Mouse (Mus musculus) myocyte (in vitro differentiated cells): ENCODE measurements around the gene Fads3. TPM values are rescaled to one million over a fixed set of nuclear protein-coding genes. Genes with fewer than 3 reads are reported as not detected.

Experiments
- H3K27me3 ChIP-seq: one replicate; pipeline ENCODE4 v1.6.1; 2011; ENCODE audit not compliant: control insufficient read depth, insufficient read depth, insufficient read length
- H3K36me3 ChIP-seq: one replicate; pipeline ENCODE4 v1.6.1; 2011; ENCODE audit not compliant: control insufficient read depth, insufficient read depth
- H3K4me2 ChIP-seq: one replicate; pipeline ENCODE4 v1.6.1; 2011; ENCODE audit warnings: low read depth, control low read depth
- H3K4me3 ChIP-seq: one replicate; pipeline ENCODE4 v1.5.1; 2011; ENCODE audit warnings: mild to moderate bottlenecking, control low read depth, moderate library complexity
- H3K79me2 ChIP-seq: one replicate; pipeline ENCODE4 v1.6.1; 2011; ENCODE audit not compliant: control insufficient read depth, insufficient read depth
- H3ac ChIP-seq: one replicate; pipeline ENCODE4 v1.6.1; 2011; ENCODE audit not compliant: control insufficient read depth, insufficient read length
- CEBPB ChIP-seq: IDR thresholded peaks from 2 replicates; pipeline ENCODE4 v1.6.1; 2011; ENCODE audit warnings: mild to moderate bottlenecking, moderate library complexity; ENCODE audit not compliant: poor library complexity, insufficient read depth, severe bottlenecking
- E2F4 ChIP-seq: IDR thresholded peaks from one replicate; pipeline ENCODE4 v1.6.1; 2011; ENCODE audit warnings: mild to moderate bottlenecking, control low read depth, moderate library complexity; ENCODE audit not compliant: insufficient read depth
- MAX ChIP-seq: IDR thresholded peaks from one replicate; pipeline ENCODE4 v1.6.1; 2011; ENCODE audit warnings: low read depth, mild to moderate bottlenecking, control low read depth
- MYOD1 ChIP-seq, 3 experiments: IDR thresholded peaks; one replicate each; pipeline ENCODE4 v1.6.1; 2011; ENCODE audit warnings: control low read depth in 2 of 3, low read depth in 2 of 3, mild to moderate bottlenecking in 2 of 3, moderate library complexity in 1 of 3; ENCODE audit not compliant: insufficient read length in 2 of 3, control insufficient read depth in 1 of 3
- MYOG ChIP-seq, 3 experiments: IDR thresholded peaks; one replicate each; pipeline ENCODE4 v1.6.1; 2011; ENCODE audit warnings: control low read depth in 2 of 3, low read depth in 2 of 3, mild to moderate bottlenecking in 2 of 3; ENCODE audit not compliant: insufficient read length in 2 of 3, control insufficient read depth in 1 of 3, insufficient read depth in 1 of 3
- POLR2A ChIP-seq: IDR thresholded peaks from one replicate; pipeline ENCODE4 v1.6.1; 2011; ENCODE audit warnings: low read depth, mild to moderate bottlenecking, control low read depth, moderate library complexity; ENCODE audit not compliant: insufficient read length
- POLR2AphosphoS2 ChIP-seq: IDR thresholded peaks from one replicate; pipeline ENCODE4 v1.6.1; 2011; ENCODE audit warnings: low read depth, control low read depth; ENCODE audit not compliant: insufficient read length
- REST ChIP-seq: IDR thresholded peaks from one replicate; pipeline ENCODE4 v1.6.1; 2011; ENCODE audit warnings: mild to moderate bottlenecking, control low read depth, moderate library complexity; ENCODE audit not compliant: insufficient read depth, insufficient read length
- SRF ChIP-seq: IDR thresholded peaks from one replicate; pipeline ENCODE4 v1.6.1; 2011; ENCODE audit warnings: low read depth; ENCODE audit not compliant: control insufficient read depth, insufficient read length
- TCF12 ChIP-seq: IDR thresholded peaks from one replicate; pipeline ENCODE4 v1.6.1; 2011; ENCODE audit warnings: mild to moderate bottlenecking, control low read depth; ENCODE audit not compliant: poor library complexity, insufficient read depth, severe bottlenecking
- TCF3 ChIP-seq: IDR thresholded peaks from one replicate; pipeline ENCODE4 v1.6.1; 2011; ENCODE audit warnings: low read depth, control low read depth; ENCODE audit not compliant: insufficient read length
- USF1 ChIP-seq: IDR thresholded peaks from one replicate; pipeline ENCODE4 v1.6.1; 2011; ENCODE audit warnings: low read depth, mild to moderate bottlenecking, control low read depth, moderate library complexity
- polyA plus RNA-seq: library from polyadenylated mRNA; unstranded; fragments of >200 nt; fragmentation: generic; extraction: Trizol; gene quantifications from one replicate; pipeline ENCODE4 v1.2.1, GENCODE M21; 2012; ENCODE audit warnings: missing spikeins

Gene Fads3
- polyA plus RNA-seq, 1 experiment: 557 TPM

DNA sequence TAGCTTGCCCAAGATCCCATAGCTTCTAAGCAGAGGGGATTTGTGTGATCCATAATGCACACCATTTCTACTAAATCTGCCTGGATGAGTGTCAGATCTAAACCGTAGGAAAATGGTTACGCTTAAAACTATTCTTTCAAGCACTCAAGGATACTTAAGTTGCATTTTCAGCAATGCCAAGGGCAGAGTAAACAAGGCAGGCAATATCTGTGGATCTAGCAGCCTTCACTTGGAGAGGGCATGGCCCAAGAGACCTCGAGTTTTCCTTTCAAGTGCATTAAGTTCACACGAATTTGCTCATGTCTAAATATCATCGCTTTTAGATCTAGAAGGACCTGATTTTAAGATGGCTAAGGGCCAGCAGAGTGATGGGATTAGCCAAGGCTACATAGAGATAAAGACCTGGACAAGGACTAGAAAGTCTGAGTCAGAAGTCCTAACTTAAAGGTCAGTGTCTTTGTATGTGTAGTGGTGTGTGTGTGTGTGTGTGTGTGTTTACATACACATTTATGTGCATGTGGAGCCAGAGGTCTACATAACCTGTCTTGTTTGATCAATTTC is 65.8 kb downstream of the Fads3 start:
- no peak for TF ChIP-seq REST
- TF ChIP-seq E2F4: no peak
- no peak for TF ChIP-seq MAX
- no peak for TF ChIP-seq POLR2AphosphoS2
- no peak for TF ChIP-seq MYOG (IDR thresholded peaks at IDR 0.05; ENCODE audit: control insufficient read depth in 1 of 3, insufficient read depth in 1 of 3, insufficient read length in 2 of 3, low read depth in 2 of 3)
- no peak for TF ChIP-seq TCF3
- TF ChIP-seq SRF: no peak
- no peak for TF ChIP-seq POLR2A
- TF ChIP-seq USF1: no peak
- no peak for TF ChIP-seq MYOD1 (IDR thresholded peaks at IDR 0.05; ENCODE audit: control insufficient read depth in 1 of 3, insufficient read length in 2 of 3, low read depth in 2 of 3)
- no peak for TF ChIP-seq CEBPB
- TF ChIP-seq TCF12: no peak
- H3K27me3 ChIP-seq: no peaks in the 10 kb centered on the region
- H3K36me3 ChIP-seq: no peaks in the 10 kb centered on the region
- no peak overlapping the region for H3K4me2 ChIP-seq
- no peak overlapping the region for H3K4me3 ChIP-seq
- no peak overlapping the region for H3ac ChIP-seq
- H3K79me2 ChIP-seq: no peaks in the 10 kb centered on the region

DNA sequence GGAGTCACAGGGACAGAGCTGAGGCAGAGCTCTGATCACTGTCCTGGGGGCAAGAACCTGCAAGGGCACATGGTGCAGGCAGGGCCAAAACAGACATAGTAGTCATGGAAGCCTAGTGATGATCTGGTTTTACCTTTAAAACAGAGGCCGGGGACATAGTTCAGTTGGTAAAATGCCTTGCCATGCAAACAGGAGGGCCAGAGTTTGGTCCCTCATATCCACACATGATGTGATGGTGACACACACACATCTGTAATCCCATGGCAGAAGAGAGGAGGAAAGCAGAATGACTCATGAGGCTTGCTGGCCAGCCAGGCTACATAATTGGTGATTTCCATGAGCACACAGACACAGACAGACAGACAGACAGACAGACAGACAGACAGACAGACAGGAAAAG is 66.8 kb downstream of the Fads3 start:
- Histone ChIP-seq H3K4me2 (no peak overlapping the region), H3K27me3 (no peaks in the 10 kb centered on the region), H3ac (no peak overlapping the region), H3K79me2 (no peaks in the 10 kb centered on the region), H3K4me3 (no peak overlapping the region), H3K36me3 (no peaks in the 10 kb centered on the region)
- TF ChIP-seq MYOG (IDR thresholded peaks at IDR 0.05; ENCODE audit: control insufficient read depth in 1 of 3, insufficient read depth in 1 of 3, insufficient read length in 2 of 3, low read depth in 2 of 3): no peak
- TF ChIP-seq USF1: no peak
- no peak for TF ChIP-seq MAX

DNA sequence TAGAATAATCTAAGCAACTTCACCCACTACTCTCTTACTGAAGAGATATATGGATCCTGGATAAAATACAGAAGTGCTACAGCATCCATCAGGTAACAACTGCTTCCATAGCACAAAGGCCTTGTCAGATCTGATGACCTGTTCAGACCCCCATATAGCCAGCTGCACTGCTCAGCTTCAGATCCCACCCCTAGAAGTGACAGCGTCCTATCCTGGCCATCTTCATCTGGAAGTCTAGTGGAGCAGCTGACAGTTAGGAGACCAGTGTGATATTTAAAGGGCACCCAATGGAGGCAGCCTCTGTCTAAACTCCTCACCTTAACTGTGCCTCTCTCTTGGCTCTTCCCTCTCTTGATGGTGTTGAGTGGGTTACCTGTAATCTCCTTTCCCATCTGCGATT is 67.3 kb downstream of the Fads3 start:
- TF ChIP-seq MAX: no peak
- TF ChIP-seq MYOG (IDR thresholded peaks at IDR 0.05; ENCODE audit: control insufficient read depth in 1 of 3, insufficient read depth in 1 of 3, insufficient read length in 2 of 3, low read depth in 2 of 3): no peak
- TF ChIP-seq TCF3: no peak
- no peak for TF ChIP-seq REST
- TF ChIP-seq CEBPB: no peak
- no peak for TF ChIP-seq TCF12
- TF ChIP-seq SRF: no peak
- no peak for TF ChIP-seq USF1
- Histone ChIP-seq H3K79me2 (no peaks in the 10 kb centered on the region), H3K4me2 (no peak overlapping the region), H3ac (no peak overlapping the region), H3K4me3 (no peak overlapping the region), H3K27me3 (no peaks in the 10 kb centered on the region), H3K36me3 (no peaks in the 10 kb centered on the region)

Other genes starting within 250 kb of the Fads3 start
- gene Scgb2a2, start 194.0 kb upstream of the Fads3 start, polyA plus RNA-seq: not detected
- gene Incenp, start 142.0 kb upstream of the Fads3 start, polyA plus RNA-seq: 39.0 TPM
- 6,603 TPM for gene Fth1, start 61.0 kb upstream of the Fads3 start, polyA plus RNA-seq
- 6.6 TPM for gene Best1, start 39.9 kb upstream of the Fads3 start, polyA plus RNA-seq
- gene Rab3il1, start 39.9 kb upstream of the Fads3 start, polyA plus RNA-seq: 15.2 TPM
- 157 TPM for gene Fads2, start 60.2 kb downstream of the Fads3 start, polyA plus RNA-seq
- gene Fads1, start 141.3 kb downstream of the Fads3 start, polyA plus RNA-seq: 120 TPM
- gene Tmem258, start 162.4 kb downstream of the Fads3 start, polyA plus RNA-seq: 291 TPM
- 14.1 TPM for gene Fen1, start 162.6 kb downstream of the Fads3 start, polyA plus RNA-seq
- 1.5 TPM for gene Myrf, start 199.2 kb downstream of the Fads3 start, polyA plus RNA-seq